Mouse (Mus musculus) megakaryocyte, embryonic 14.5 days (primary cell): ENCODE data around the gene Rab31. TPM values are rescaled to one million over a fixed set of nuclear protein-coding genes. Genes with fewer than 3 reads are reported as not detected.

Source experiments
- H3K27me3 ChIP-seq: replicated peaks from 2 replicates; pipeline ENCODE3; 2012; ENCODE audit warnings: inconsistent platforms
- H3K36me3 ChIP-seq: replicated peaks from 2 replicates; pipeline ENCODE3; 2012; ENCODE audit warnings: low read length, inconsistent platforms, mixed read lengths
- H3K4me1 ChIP-seq: 2 replicates; pipeline ENCODE4 v1.6.1; 2012; ENCODE audit warnings: inconsistent platforms
- H3K4me3 ChIP-seq: replicated peaks from 2 replicates; pipeline ENCODE3; 2012; ENCODE audit warnings: moderate library complexity, mild to moderate bottlenecking, inconsistent platforms
- H3K9me3 ChIP-seq: 2 replicates; pipeline ENCODE4 v1.6.1; 2012; ENCODE audit warnings: inconsistent platforms
- FLI1 ChIP-seq: IDR thresholded peaks from 2 replicates; pipeline ENCODE4 v1.6.1; 2012; ENCODE audit warnings: low read length, inconsistent platforms, mixed read lengths
- GATA1 ChIP-seq: IDR thresholded peaks from 3 replicates; pipeline ENCODE4 v1.6.1; 2012; ENCODE audit warnings: mixed read lengths, low read length, inconsistent platforms, borderline replicate concordance
- polyA plus RNA-seq: library from polyadenylated mRNA; stranded (reverse); fragments of >175 nt; gene quantifications from 2 replicates; pipeline ENCODE4 v1.2.3, GENCODE M21; 2012; ENCODE audit warnings: low replicate concordance; ENCODE audit not compliant: insufficient read depth

The Rab31 gene
- polyA plus RNA-seq, 1 experiment, result 2.8 TPM

- no peak for TF ChIP-seq GATA1
- Histone ChIP-seq H3K9me3 (no peaks in the 10 kb centered on the region), H3K4me1 (peaks cover 56% of the 10 kb centered on the region), H3K27me3 (no peaks in the 10 kb centered on the region), H3K36me3 (peaks cover 36% of the 10 kb centered on the region), H3K4me3 (no peak overlapping the region)
These were observed 21.7 kb upstream of the Rab31 start for GRCm38 (mm10) chr17:65794096-65794850.

- H3K4me1 ChIP-seq, result peaks cover 57% of the 10 kb centered on the region
- H3K27me3 ChIP-seq, result no peaks in the 10 kb centered on the region
- H3K9me3 ChIP-seq, result no peaks in the 10 kb centered on the region
- H3K36me3 ChIP-seq, result peaks cover 43% of the 10 kb centered on the region
- H3K4me3 ChIP-seq, result no peak overlapping the region
- TF ChIP-seq GATA1 (no peak), FLI1 (no peak)
These were observed 20.9 kb upstream of the Rab31 start for GRCm38 (mm10) chr17:65793307-65793930.

GRCm38 (mm10) chr17:65791161-65791560, 18.6 kb upstream of the Rab31 start:
- Histone ChIP-seq H3K9me3 (no peaks in the 10 kb centered on the region), H3K4me1 (peaks cover 62% of the 10 kb centered on the region), H3K27me3 (no peaks in the 10 kb centered on the region), H3K36me3 (peaks cover 57% of the 10 kb centered on the region), H3K4me3 (no peak overlapping the region)
- TF ChIP-seq GATA1 (no peak), FLI1 (no peak)

GRCm38 (mm10) chr17:65789576-65789975, 17.0 kb upstream of the Rab31 start:
- no peaks in the 10 kb centered on the region for H3K27me3 ChIP-seq
- H3K4me3 ChIP-seq, result no peak overlapping the region
- H3K36me3 ChIP-seq, result peaks cover 59% of the 10 kb centered on the region
- H3K9me3 ChIP-seq, result no peaks in the 10 kb centered on the region
- peaks cover 73% of the 10 kb centered on the region for H3K4me1 ChIP-seq
- TF ChIP-seq GATA1 (no peak), FLI1 (no peak)

- no peak overlapping the region for H3K4me3 ChIP-seq
- TF ChIP-seq FLI1 (no peak), GATA1 (no peak)
- no peaks in the 10 kb centered on the region for H3K27me3 ChIP-seq
- H3K4me1 ChIP-seq, result peaks cover 74% of the 10 kb centered on the region
- H3K36me3 ChIP-seq, result peaks cover 54% of the 10 kb centered on the region
- H3K9me3 ChIP-seq, result no peaks in the 10 kb centered on the region
These were observed 16.2 kb upstream of the Rab31 start for GRCm38 (mm10) chr17:65788542-65789291.

GRCm38 (mm10) chr17:65787261-65787660, 14.7 kb upstream of the Rab31 start:
- Histone ChIP-seq H3K36me3 (peaks cover 51% of the 10 kb centered on the region), H3K9me3 (no peaks in the 10 kb centered on the region), H3K4me1 (peaks cover 68% of the 10 kb centered on the region), H3K27me3 (no peaks in the 10 kb centered on the region), H3K4me3 (no peak overlapping the region)
- no peak for TF ChIP-seq FLI1
- no peak for TF ChIP-seq GATA1

GRCm38 (mm10) chr17:65786225-65786624, 13.7 kb upstream of the Rab31 start:
- H3K27me3 ChIP-seq, result no peaks in the 10 kb centered on the region
- no peak overlapping the region for H3K4me3 ChIP-seq
- no peaks in the 10 kb centered on the region for H3K9me3 ChIP-seq
- no peak for TF ChIP-seq FLI1
- no peak for TF ChIP-seq GATA1
- peaks cover 46% of the 10 kb centered on the region for H3K36me3 ChIP-seq
- peaks cover 63% of the 10 kb centered on the region for H3K4me1 ChIP-seq

GRCm38 (mm10) chr17:65785707-65786106, 13.2 kb upstream of the Rab31 start:
- Histone ChIP-seq H3K4me3 (no peak overlapping the region), H3K36me3 (peaks cover 44% of the 10 kb centered on the region), H3K9me3 (no peaks in the 10 kb centered on the region), H3K4me1 (peaks cover 61% of the 10 kb centered on the region), H3K27me3 (no peaks in the 10 kb centered on the region)
- TF ChIP-seq GATA1, result no peak
- TF ChIP-seq FLI1, result no peak

- Histone ChIP-seq H3K9me3 (no peaks in the 10 kb centered on the region), H3K4me3 (peak overlapping the region; percentile 96), H3K27me3 (no peaks in the 10 kb centered on the region), H3K4me1 (peaks cover 62% of the 10 kb centered on the region), H3K36me3 (peaks cover 39% of the 10 kb centered on the region)
- TF ChIP-seq FLI1 (no peak), GATA1 (no peak)
These were observed 12.1 kb upstream of the Rab31 start for GRCm38 (mm10) chr17:65784610-65785140.
